7 mouse cellular contexts compared by ENCODE assay signal in genomic region chr12:108206641-108207040, GRCm38 (mm10). TPM values are rescaled to one million over a fixed set of nuclear protein-coding genes. Genes with fewer than 3 reads are reported as not detected.
A peak's percentile ranks its signal among the peaks of the same experiment; 100 is the strongest.
DNase-seq lines count a peak whose midpoint lies in the region; ATAC-seq lines count a peak whose summit lies in the region.

No protein-coding gene starts in this region.

- H3K27ac ChIP-seq in hindbrain, embryonic 16.5 days (ENCODE audit: low read depth, low read length), result no peak overlapping the region
- no peak overlapping the region for H3K27ac ChIP-seq in limb, embryonic 10.5 days
- H3K27ac ChIP-seq in midbrain, embryonic 12.5 days (replicated peaks), result 0 out of 2 replicates have a peak overlapping the region, but pooled peaks have one; percentile 8

- H3K36me3 ChIP-seq in hindbrain, embryonic 16.5 days (ENCODE audit: control insufficient read depth, insufficient read depth, low read length), result peaks cover 8% of the 10 kb centered on the region
- peaks cover 69% of the 10 kb centered on the region for H3K36me3 ChIP-seq in limb, embryonic 10.5 days
- H3K36me3 ChIP-seq in midbrain, embryonic 12.5 days, result peaks cover 56% of the 10 kb centered on the region

- H3K9ac ChIP-seq in hindbrain, embryonic 16.5 days (ENCODE audit: low read depth, low read length), result no peak overlapping the region
- no peak overlapping the region for H3K9ac ChIP-seq in midbrain, embryonic 12.5 days (replicated peaks)

- 10% methylated on average over 5 of the region's 5 CpGs for WGBS in hindbrain, embryonic 16.5 days
- 18% methylated on average over 5 of the region's 5 CpGs for WGBS in limb, embryonic 10.5 days
- 8% methylated on average over 5 of the region's 5 CpGs for WGBS in midbrain, embryonic 12.5 days

- no peak overlapping the region for H3K4me3 ChIP-seq in hindbrain, embryonic 16.5 days (ENCODE audit: low read length)
- no peak overlapping the region for H3K4me3 ChIP-seq in limb, embryonic 10.5 days
- H3K4me3 ChIP-seq in midbrain, embryonic 12.5 days, result no peak overlapping the region

- DNase-seq in ZHBTc4 (ENCODE audit: low read depth, low spot score), result peak; percentile 77
- peak; percentile 73 for DNase-seq in cerebellum, adult 9-11 months
- DNase-seq in limb, embryonic 10.5 days (ENCODE audit: low spot score), result peak; percentile 93
- peak; percentile 27 to 74 for DNase-seq in spleen, adult 18-20 months

- H3K9me3 ChIP-seq in hindbrain, embryonic 16.5 days (ENCODE audit: control insufficient read depth, low read length), result no peaks in the 10 kb centered on the region
- H3K9me3 ChIP-seq in limb, embryonic 10.5 days (replicated peaks), result no peaks in the 10 kb centered on the region
- no peaks in the 10 kb centered on the region for H3K9me3 ChIP-seq in midbrain, embryonic 12.5 days

- no peak overlapping the region for H3K4me2 ChIP-seq in hindbrain, embryonic 16.5 days (ENCODE audit: low read length)
- no peak overlapping the region for H3K4me2 ChIP-seq in midbrain, embryonic 12.5 days (replicated peaks)

- H3K27me3 ChIP-seq in hindbrain, embryonic 16.5 days (replicated peaks; ENCODE audit: control insufficient read depth, insufficient read depth, low read length), result no peaks in the 10 kb centered on the region
- H3K27me3 ChIP-seq in limb, embryonic 10.5 days (ENCODE audit: low read depth, poor library complexity, severe bottlenecking), result peaks cover 4% of the 10 kb centered on the region; the same call in 1 of the 2 replicates
- no peaks in the 10 kb centered on the region for H3K27me3 ChIP-seq in midbrain, embryonic 12.5 days

- H3K4me1 ChIP-seq in hindbrain, embryonic 16.5 days (ENCODE audit: control insufficient read depth, insufficient read depth, low read depth, low read length), result peaks cover 7% of the 10 kb centered on the region; the same call in 1 of the 2 replicates
- peaks cover 36% of the 10 kb centered on the region for H3K4me1 ChIP-seq in limb, embryonic 10.5 days
- H3K4me1 ChIP-seq in midbrain, embryonic 12.5 days, result peaks cover 12% of the 10 kb centered on the region

- peak; percentile 52; the same call in 1 of the 2 replicates for ATAC-seq in frontal cortex, adult (ENCODE audit: low TSS enrichment)
- ATAC-seq in hindbrain, embryonic 16.5 days, result peak; percentile 74
- peak; percentile 58 for ATAC-seq in midbrain, embryonic 12.5 days (ENCODE audit: low FRiP score, low read depth)

RNA-seq across cellular contexts. Expression of gene Ccnk, which starts 27.3 kb away (rescaled TPM):
- polyA plus RNA-seq in hindbrain, embryonic 16.5 days (2015; fragmentation: Nextera tagmentation; extraction: Ambion mirVana), result 2.2 and 2.6 TPM in 2 replicates
- 3.3 and 3.4 TPM in 2 replicates for polyA plus RNA-seq in limb, embryonic 10.5 days (2016; fragmentation: Nextera tagmentation; extraction: Ambion mirVana)
- polyA plus RNA-seq in midbrain, embryonic 12.5 days (2016; fragmentation: Nextera tagmentation; extraction: Ambion mirVana), result 3.8 and 4.0 TPM in 2 replicates

RNA-seq across cellular contexts. Expression of gene Setd3, which starts 27.5 kb away (rescaled TPM):
- polyA plus RNA-seq in hindbrain, embryonic 16.5 days (2015; fragmentation: Nextera tagmentation; extraction: Ambion mirVana), result 93.6 and 97.6 TPM in 2 replicates
- 71.4 and 76.9 TPM in 2 replicates for polyA plus RNA-seq in limb, embryonic 10.5 days (2016; fragmentation: Nextera tagmentation; extraction: Ambion mirVana)
- polyA plus RNA-seq in midbrain, embryonic 12.5 days (2016; fragmentation: Nextera tagmentation; extraction: Ambion mirVana), result 97.7 and 99.4 TPM in 2 replicates
